Mouse (Mus musculus): Measurements from ENCODE around the gene Slc1a1. TPM values are rescaled to one million over a fixed set of nuclear protein-coding genes. Genes with fewer than 3 reads are reported as not detected.

Slc1a1 gene
- polyA plus RNA-seq, 1 experiment from 2014 or later: 0.88 TPM

- H3K27me3 ChIP-seq (replicated peaks; ENCODE audit: control insufficient read depth, insufficient read depth, low read length): no peaks in the 10 kb centered on the region
- peak; percentile 3; the same call in 1 of the 2 replicates for ATAC-seq
- H3K4me1 ChIP-seq (ENCODE audit: control insufficient read depth, insufficient read depth, low read length): peaks cover 2% of the 10 kb centered on the region; the same call in 1 of the 2 replicates
- H3K27ac ChIP-seq (ENCODE audit: low read length): no peak overlapping the region
- peak overlapping the region; percentile 76 for H3K4me2 ChIP-seq (ENCODE audit: low read depth, low read length)
- no peaks in the 10 kb centered on the region for H3K36me3 ChIP-seq (ENCODE audit: control insufficient read depth, insufficient read depth, low read length)
- H3K9me3 ChIP-seq (ENCODE audit: control insufficient read depth, low read length): no peaks in the 10 kb centered on the region
- H3K4me3 ChIP-seq (ENCODE audit: low read length): peak overlapping the region; percentile 90
- H3K9ac ChIP-seq (ENCODE audit: low read depth, low read length): peak overlapping the region; percentile 90
- WGBS: 2% methylated on average over 4 of the region's 4 CpGs
Measured at GRCm38 (mm10) chr19:28963513-28963841, 128.6 kb downstream of the Slc1a1 start.

Other genes with a start within 250 kb of the Slc1a1 start
- 0.73 and 0.97 TPM in 2 replicates for gene Glis3, start 155.0 kb upstream of the Slc1a1 start, polyA plus RNA-seq (2015; fragmentation: Nextera tagmentation; extraction: Ambion mirVana)
- 8.9 and 13.7 TPM in 2 replicates for gene Plpp6, start 128.9 kb downstream of the Slc1a1 start, polyA plus RNA-seq (2015; fragmentation: Nextera tagmentation; extraction: Ambion mirVana)
- 1.2 and 1.3 TPM in 2 replicates for gene 4430402I18Rik, start 132.8 kb downstream of the Slc1a1 start, polyA plus RNA-seq (2015; fragmentation: Nextera tagmentation; extraction: Ambion mirVana)
- gene Cdc37l1, start 155.3 kb downstream of the Slc1a1 start, polyA plus RNA-seq (2015; fragmentation: Nextera tagmentation; extraction: Ambion mirVana): 27.0 and 27.2 TPM in 2 replicates
- gene Ak3, start 212.9 kb downstream of the Slc1a1 start, polyA plus RNA-seq (2015; fragmentation: Nextera tagmentation; extraction: Ambion mirVana): 104 and 115 TPM in 2 replicates

All from intestine, embryonic 16.5 days (tissue).